Mouse (Mus musculus): ENCODE measurements around the gene Arcn1. TPM values are rescaled to one million over a fixed set of nuclear protein-coding genes. Genes with fewer than 3 reads are reported as not detected.
A peak's percentile ranks its signal among the peaks of the same experiment; 100 is the strongest.

Gene Arcn1
- polyA plus RNA-seq, 1 experiment: 57.7 TPM

DNA sequence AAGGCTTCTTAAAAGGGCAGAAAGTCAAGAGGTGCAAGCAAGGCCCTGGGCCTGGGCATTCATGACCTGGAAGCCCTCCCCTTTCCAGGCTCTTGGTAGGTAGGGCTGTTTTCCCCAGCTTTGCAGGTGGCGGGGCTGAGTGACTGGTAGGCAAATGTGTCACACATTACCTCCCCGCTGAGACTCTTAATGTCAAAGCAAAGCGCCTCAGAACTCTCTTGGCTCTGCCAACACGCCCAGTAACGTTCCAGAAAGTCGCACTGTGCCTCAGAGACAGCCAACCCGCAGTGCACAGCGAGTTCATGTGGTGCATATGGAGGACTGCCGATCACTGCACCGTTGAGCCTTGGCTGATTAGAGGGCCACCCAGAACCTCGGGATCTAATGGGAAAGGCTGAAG lies 74.6 kb downstream of the Arcn1 start:
- no peak for DNase-seq (ENCODE audit: extremely low spot score in 1 of 2, low spot score in 1 of 2)

DNA sequence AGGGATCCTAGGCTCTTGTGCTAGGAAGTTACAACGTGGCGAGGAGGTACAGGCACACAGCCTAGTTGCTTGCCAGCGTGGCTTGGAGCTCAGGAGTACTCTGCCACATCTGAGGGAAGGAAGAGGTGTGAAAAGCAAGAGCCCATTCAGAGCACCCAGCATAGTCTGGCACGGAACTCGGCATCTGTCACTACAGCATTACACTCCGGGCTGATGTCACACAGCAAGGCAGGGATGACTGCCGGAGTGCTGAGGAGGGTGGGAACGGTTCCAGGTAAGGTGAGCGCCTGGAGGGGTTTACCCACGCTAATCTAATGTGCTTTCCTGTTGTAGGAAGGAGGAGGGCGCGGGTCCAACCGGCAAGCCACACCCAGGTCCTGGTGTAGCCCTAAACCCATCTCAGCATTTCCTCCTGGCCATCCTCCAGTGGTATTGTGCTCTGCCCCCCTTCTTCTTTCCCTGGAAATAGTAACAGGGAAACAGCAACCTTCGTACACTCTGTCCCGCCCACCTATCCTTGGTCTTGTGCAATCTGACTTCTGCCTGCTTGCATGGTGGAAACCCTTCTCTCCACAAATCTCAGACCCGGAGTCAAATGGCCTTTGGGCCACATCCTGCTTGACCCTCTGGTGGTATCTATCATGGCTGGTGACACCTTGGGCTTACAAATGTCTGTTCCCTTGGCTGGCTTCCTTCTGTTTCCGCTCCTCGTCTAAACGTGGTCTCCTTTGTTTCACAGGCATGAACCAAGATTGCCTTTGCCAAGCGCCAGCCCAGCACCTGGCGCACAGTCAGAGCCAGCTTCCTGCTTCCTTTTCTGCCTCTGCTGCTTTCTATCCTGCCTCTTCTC lies 75.7 kb downstream of the Arcn1 start:
- DNase-seq (ENCODE audit: extremely low spot score in 1 of 2, low spot score in 1 of 2): peak; percentile 75 to 85

Other genes with a start within 250 kb of the Arcn1 start
- 0.04 TPM in 1 of 2 replicates, not detected in the other for gene Cxcr5, start 206.0 kb downstream of the Arcn1 start, polyA plus RNA-seq (2012; rRNA removed)
- 40.9 and 44.6 TPM in 2 replicates for gene Ddx6, start 163.0 kb downstream of the Arcn1 start, polyA plus RNA-seq (2012; rRNA removed)
- 0.16 and 0.17 TPM in 2 replicates for gene Treh, start 94.6 kb downstream of the Arcn1 start, polyA plus RNA-seq (2012; rRNA removed)
- gene Phldb1, start 32.6 kb downstream of the Arcn1 start, polyA plus RNA-seq (2012; rRNA removed): 138 and 146 TPM in 2 replicates
- gene Ift46, start 63 bp upstream of the Arcn1 start, polyA plus RNA-seq (2012; rRNA removed): 90.9 and 96.6 TPM in 2 replicates
- gene Tmem25, start 31.5 kb upstream of the Arcn1 start, polyA plus RNA-seq (2012; rRNA removed): 87.8 and 89.6 TPM in 2 replicates
- 0.88 and 1.4 TPM in 2 replicates for gene Ttc36, start 35.2 kb upstream of the Arcn1 start, polyA plus RNA-seq (2012; rRNA removed)
- 29.9 and 32.5 TPM in 2 replicates for gene Kmt2a, start 113.5 kb upstream of the Arcn1 start, polyA plus RNA-seq (2012; rRNA removed)
- gene Atp5l, start 152.9 kb upstream of the Arcn1 start, polyA plus RNA-seq (2012; rRNA removed): 723 and 788 TPM in 2 replicates
- gene Ube4a, start 197.8 kb upstream of the Arcn1 start, polyA plus RNA-seq (2012; rRNA removed): 25.3 and 27.4 TPM in 2 replicates
- 0.13 TPM in 1 of 2 replicates, not detected in the other for gene Cd3g, start 212.6 kb upstream of the Arcn1 start, polyA plus RNA-seq (2012; rRNA removed)
- 0.06 TPM in 1 of 2 replicates, not detected in the other for gene Cd3d, start 213.9 kb upstream of the Arcn1 start, polyA plus RNA-seq (2012; rRNA removed)
- gene Cd3e, start 241.8 kb upstream of the Arcn1 start, polyA plus RNA-seq (2012; rRNA removed): 0.08 and 0.13 TPM in 2 replicates

Data from frontal cortex, adult 2 months (tissue).